Mouse (Mus musculus): ENCODE results near the gene Thrsp. TPM values are rescaled to one million over a fixed set of nuclear protein-coding genes. Genes with fewer than 3 reads are reported as not detected.
"Not testable (repeated sequence)": the region's sequence is repeated elsewhere in the genome, so short reads cannot be mapped to it uniquely, and the experiment has no call there.

Thrsp gene
- polyA plus RNA-seq (2011; ENCODE audit: insufficient read depth, insufficient read length, low replicate concordance, missing spikeins) = 11.5 and 13.1 TPM in 2 replicates

GRCm38 (mm10) chr7:97416906-97417777 lies at the start of gene Thrsp:
Gene Thrsp, minus strand, starts transcription at chr7:97417730.
- H3K4me3 ChIP-seq (replicated peaks; ENCODE audit: control insufficient read depth, low read depth, low read length) = no peak within 1 kb of the TSS
- TF ChIP-seq CTCF (IDR thresholded peaks at IDR 0.05; ENCODE audit: control insufficient read depth, insufficient read depth, low read length) (no peak), POLR2A (IDR thresholded peaks at IDR 0.05; ENCODE audit: borderline replicate concordance, control insufficient read depth, low read depth, low read length) (no peak)
- WGBS = 70% methylated on average over 25 of the region's 25 CpGs

GRCm38 (mm10) chr7:97455577-97455976 lies 38.0 kb upstream of the Thrsp start:
- 25% methylated on average over 3 of the region's 3 CpGs for whole genome bisulfite sequencing
- Histone ChIP-seq H3K4me3 (replicated peaks; ENCODE audit: control insufficient read depth, low read depth, low read length) (no peak overlapping the region), H3K27ac (ENCODE audit: control insufficient read depth, insufficient read depth, low read depth, low read length, poor library complexity) (0 out of 2 replicates have a peak overlapping the region, but pooled peaks have one; percentile 5), H3K4me1 (ENCODE audit: control insufficient read depth, insufficient read depth, low read length) (peaks cover 3% of the 10 kb centered on the region; the same call in 1 of the 2 replicates)
- TF ChIP-seq POLR2A (IDR thresholded peaks at IDR 0.05; ENCODE audit: borderline replicate concordance, control insufficient read depth, low read depth, low read length) (no peak), CTCF (IDR thresholded peaks at IDR 0.05; ENCODE audit: control insufficient read depth, insufficient read depth, low read length) (no peak)

More at GRCm38 (mm10) chr7:97416906-97417777, at the start of gene Thrsp:
- Histone ChIP-seq H3K27ac (ENCODE audit: control insufficient read depth, insufficient read depth, low read depth, low read length, poor library complexity) (no peak within 1 kb of the TSS), H3K4me1 (ENCODE audit: control insufficient read depth, insufficient read depth, low read length) (no peaks in the 10 kb centered on the region)

- no peak for TF ChIP-seq CTCF (IDR thresholded peaks at IDR 0.05; ENCODE audit: control insufficient read depth, insufficient read depth, low read length)
- TF ChIP-seq POLR2A (IDR thresholded peaks at IDR 0.05; ENCODE audit: borderline replicate concordance, control insufficient read depth, low read depth, low read length) = no peak
- WGBS = 91% methylated on average over 10 of the region's 10 CpGs
- H3K27ac ChIP-seq (ENCODE audit: control insufficient read depth, insufficient read depth, low read depth, low read length, poor library complexity) = no peak overlapping the region; the same call in 1 of the 2 replicates
- peaks cover 3% of the 10 kb centered on the region; the same call in 1 of the 2 replicates for H3K4me1 ChIP-seq (ENCODE audit: control insufficient read depth, insufficient read depth, low read length)
- H3K4me3 ChIP-seq (replicated peaks; ENCODE audit: control insufficient read depth, low read depth, low read length) = peak overlapping the region; percentile 27
These were observed 37.3 kb upstream of the Thrsp start for GRCm38 (mm10) chr7:97454795-97455194.

GRCm38 (mm10) chr7:97453141-97453921 lies 35.8 kb upstream of the Thrsp start:
- no peak for TF ChIP-seq CTCF (IDR thresholded peaks at IDR 0.05; ENCODE audit: control insufficient read depth, insufficient read depth, low read length)
- peak; percentile 39; the same call in 1 of the 2 replicates for TF ChIP-seq POLR2A (IDR thresholded peaks at IDR 0.05; ENCODE audit: borderline replicate concordance, control insufficient read depth, low read depth, low read length)
- under 1% methylated on average over 27 of the region's 27 CpGs for WGBS
- peak overlapping the region; percentile 84 for H3K4me3 ChIP-seq (replicated peaks; ENCODE audit: control insufficient read depth, low read depth, low read length)
- H3K4me1 ChIP-seq (ENCODE audit: control insufficient read depth, insufficient read depth, low read length) = peaks cover 3% of the 10 kb centered on the region; the same call in 1 of the 2 replicates
- peak overlapping the region; percentile 87 for H3K27ac ChIP-seq (ENCODE audit: control insufficient read depth, insufficient read depth, low read depth, low read length, poor library complexity)

- Histone ChIP-seq H3K4me1 (ENCODE audit: control insufficient read depth, insufficient read depth, low read length) (peaks cover 3% of the 10 kb centered on the region; the same call in 1 of the 2 replicates), H3K4me3 (replicated peaks; ENCODE audit: control insufficient read depth, low read depth, low read length) (no peak overlapping the region), H3K27ac (ENCODE audit: control insufficient read depth, insufficient read depth, low read depth, low read length, poor library complexity) (no peak overlapping the region)
- WGBS = 21% methylated on average over 6 of the region's 6 CpGs
- TF ChIP-seq POLR2A (IDR thresholded peaks at IDR 0.05; ENCODE audit: borderline replicate concordance, control insufficient read depth, low read depth, low read length) = no peak
- no peak for TF ChIP-seq CTCF (IDR thresholded peaks at IDR 0.05; ENCODE audit: control insufficient read depth, insufficient read depth, low read length)
These were observed 34.7 kb upstream of the Thrsp start for GRCm38 (mm10) chr7:97452196-97452595.

GRCm38 (mm10) chr7:97451023-97451422 lies 33.5 kb upstream of the Thrsp start, which contains the start of gene Kctd14:
Gene Kctd14, plus strand, starts transcription at chr7:97451323.
- H3K4me1 ChIP-seq (ENCODE audit: control insufficient read depth, insufficient read depth, low read length); H3K4me3 ChIP-seq (replicated peaks; ENCODE audit: control insufficient read depth, low read depth, low read length); H3K27ac ChIP-seq (ENCODE audit: control insufficient read depth, insufficient read depth, low read depth, low read length, poor library complexity): not testable (repeated sequence)
- 71% methylated on average over 2 of the region's 2 CpGs for WGBS

GRCm38 (mm10) chr7:97447050-97447531 lies 29.6 kb upstream of the Thrsp start:
- no peak overlapping the region for H3K27ac ChIP-seq (ENCODE audit: control insufficient read depth, insufficient read depth, low read depth, low read length, poor library complexity)
- TF ChIP-seq CTCF (IDR thresholded peaks at IDR 0.05; ENCODE audit: control insufficient read depth, insufficient read depth, low read length) (no peak), POLR2A (IDR thresholded peaks at IDR 0.05; ENCODE audit: borderline replicate concordance, control insufficient read depth, low read depth, low read length) (no peak)
- H3K4me3 ChIP-seq (replicated peaks; ENCODE audit: control insufficient read depth, low read depth, low read length) = no peak overlapping the region
- H3K4me1 ChIP-seq (ENCODE audit: control insufficient read depth, insufficient read depth, low read length) = no peaks in the 10 kb centered on the region; the same call in 1 of the 2 replicates
- 63% methylated on average over 6 of the region's 6 CpGs for WGBS
